Mouse (Mus musculus): ENCODE data around the gene Gtf3c1.
A peak's percentile ranks its signal among the peaks of the same experiment; 100 is the strongest.

The Gtf3c1 gene

DNA sequence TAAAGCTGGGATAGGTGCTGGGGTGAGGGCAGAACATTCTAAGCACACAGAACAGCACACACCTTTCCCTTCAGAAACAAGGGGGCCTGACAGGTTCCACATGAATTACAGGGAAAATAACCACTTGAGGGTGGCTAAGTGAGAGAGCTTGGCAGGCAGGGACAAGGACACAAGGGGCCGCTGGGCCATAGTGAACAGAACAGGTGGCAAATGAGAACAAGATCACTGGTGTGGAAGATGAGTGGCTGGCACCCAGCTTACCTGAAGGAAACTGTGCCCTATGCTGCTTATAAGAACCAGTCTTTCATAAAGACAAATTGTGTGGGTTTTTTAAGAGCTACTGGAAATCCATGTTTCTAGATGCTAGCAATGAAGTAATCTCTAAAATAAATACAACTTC is 4.8 kb downstream of the Gtf3c1 start:
- no peak for DNase-seq

- DNase-seq: peak in 1 of 2 experiments; percentile 5
Observed at GRCm38 (mm10) chr7:125694056-125694455, 13.5 kb downstream of the Gtf3c1 start.

GRCm38 (mm10) chr7:125690516-125690915 is 17.1 kb downstream of the Gtf3c1 start:
- DNase-seq: peak in 1 of 2 experiments; percentile 14

DNA sequence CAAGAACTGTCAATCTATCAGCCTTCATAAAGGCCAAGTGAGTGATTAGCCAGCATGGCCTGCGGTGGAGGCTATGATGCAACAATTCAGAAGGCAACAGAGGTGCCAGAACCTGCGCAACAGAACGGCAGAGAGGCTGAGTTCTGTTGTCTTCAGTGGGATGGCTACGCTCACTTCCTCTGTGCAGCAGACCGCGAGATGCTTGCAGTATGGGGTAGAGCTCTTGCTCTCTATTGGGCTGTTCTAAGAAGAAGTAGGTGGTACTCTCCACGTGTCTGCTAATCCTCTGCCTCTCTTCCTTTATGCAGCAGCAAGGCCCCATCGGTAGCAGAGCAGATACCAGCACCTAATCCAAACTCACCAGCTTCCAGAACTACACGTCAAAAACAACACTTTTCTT is 27.6 kb downstream of the Gtf3c1 start:
- no peak for DNase-seq

DNA sequence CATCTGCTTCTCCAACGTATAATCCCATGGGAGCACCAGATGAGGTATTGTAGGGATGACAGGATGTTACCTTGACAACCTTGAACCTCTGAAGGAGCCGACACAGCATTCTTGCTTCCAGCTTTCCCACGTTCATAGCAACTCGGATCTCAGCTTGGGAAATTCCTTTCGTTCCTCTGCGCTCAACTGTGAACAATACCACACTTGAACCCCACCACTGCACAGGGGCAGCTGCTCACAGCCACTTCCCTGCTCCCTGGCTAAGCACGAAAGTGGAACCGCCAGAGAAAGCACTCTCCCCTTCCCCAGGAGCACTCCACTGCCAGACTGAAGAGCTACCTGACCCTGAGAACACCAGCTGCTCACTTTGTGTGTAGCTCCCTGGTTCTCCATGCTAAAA is 28.8 kb downstream of the Gtf3c1 start:
- peak in 1 of 2 experiments; percentile 34 for DNase-seq

- DNase-seq: peak in 1 of 2 experiments; percentile 56
Observed at GRCm38 (mm10) chr7:125674916-125675315, 32.7 kb downstream of the Gtf3c1 start.

- DNase-seq: no peak
Observed at GRCm38 (mm10) chr7:125671396-125671795, 36.2 kb downstream of the Gtf3c1 start.

- no peak for DNase-seq
Observed at GRCm38 (mm10) chr7:125670865-125671264, 36.7 kb downstream of the Gtf3c1 start.

- no peak for DNase-seq
Observed at GRCm38 (mm10) chr7:125663654-125664053, 43.9 kb downstream of the Gtf3c1 start.

- DNase-seq: no peak
Observed at GRCm38 (mm10) chr7:125657511-125657910, 50.1 kb downstream of the Gtf3c1 start.

DNA sequence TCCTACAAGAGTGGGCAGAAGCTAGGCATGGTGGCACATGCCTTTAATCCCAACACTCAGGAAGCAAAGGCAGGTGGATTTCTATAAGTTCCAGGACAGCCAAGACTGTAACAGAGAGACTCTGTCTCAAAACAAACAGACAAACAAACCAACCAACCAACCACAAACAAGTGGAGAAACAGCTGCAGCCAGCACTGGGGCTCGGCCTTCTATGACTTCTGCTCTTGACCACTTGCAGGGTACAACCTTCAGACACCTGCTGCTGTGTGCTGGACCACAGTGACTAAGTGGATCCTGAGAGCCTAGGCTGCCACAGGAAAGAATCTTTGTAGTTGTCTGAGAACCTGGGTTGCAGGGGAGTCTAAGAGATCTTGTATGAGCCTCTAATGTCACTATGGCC is 58.6 kb downstream of the Gtf3c1 start:
- DNase-seq: no peak

DNA sequence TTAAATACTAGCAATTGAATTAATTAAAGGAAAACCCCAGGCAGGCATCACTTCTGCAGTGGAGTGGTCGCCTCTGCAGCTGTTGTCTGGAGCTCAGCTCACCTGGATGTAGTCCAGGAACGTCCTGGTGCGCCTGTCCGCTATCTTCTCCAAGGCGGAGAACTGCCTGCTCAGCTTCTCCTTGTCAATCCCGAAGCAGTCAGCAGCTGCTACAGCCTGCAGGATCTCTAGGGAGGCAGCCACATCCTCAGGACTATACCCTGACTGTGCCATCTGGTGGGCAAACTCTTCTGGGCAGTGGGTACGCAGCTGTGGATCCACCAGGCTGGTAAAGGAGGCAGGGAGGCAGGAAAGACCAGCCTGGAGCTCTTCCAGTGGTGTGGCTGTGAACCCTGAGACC is 62.2 kb downstream of the Gtf3c1 start:
- DNase-seq: no peak

DNA sequence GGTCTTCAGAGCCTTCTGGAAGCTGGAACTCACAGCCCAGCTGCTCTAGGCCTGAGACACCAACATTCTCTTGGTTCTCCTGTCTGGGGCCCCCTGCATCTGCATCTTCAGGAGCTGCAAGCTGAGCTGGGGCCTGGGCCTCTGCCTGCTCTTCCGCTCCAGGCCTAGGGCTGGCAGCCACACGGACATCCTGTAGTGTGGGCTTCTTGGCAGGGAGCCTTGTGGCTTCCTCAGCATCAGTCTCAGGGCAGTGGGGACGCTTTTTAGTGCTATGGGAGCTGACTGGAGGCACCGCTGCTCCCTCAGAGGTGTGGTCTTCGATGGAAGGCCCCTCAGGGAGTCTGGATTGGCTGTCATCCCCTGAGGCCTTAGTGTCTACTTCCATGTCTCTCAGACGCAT is 63.7 kb downstream of the Gtf3c1 start:
- peak in 1 of 2 experiments; percentile 65 for DNase-seq

- DNase-seq: peak; percentile 72 to 76
Observed at GRCm38 (mm10) chr7:125638870-125639386, 68.7 kb downstream of the Gtf3c1 start.

DNA sequence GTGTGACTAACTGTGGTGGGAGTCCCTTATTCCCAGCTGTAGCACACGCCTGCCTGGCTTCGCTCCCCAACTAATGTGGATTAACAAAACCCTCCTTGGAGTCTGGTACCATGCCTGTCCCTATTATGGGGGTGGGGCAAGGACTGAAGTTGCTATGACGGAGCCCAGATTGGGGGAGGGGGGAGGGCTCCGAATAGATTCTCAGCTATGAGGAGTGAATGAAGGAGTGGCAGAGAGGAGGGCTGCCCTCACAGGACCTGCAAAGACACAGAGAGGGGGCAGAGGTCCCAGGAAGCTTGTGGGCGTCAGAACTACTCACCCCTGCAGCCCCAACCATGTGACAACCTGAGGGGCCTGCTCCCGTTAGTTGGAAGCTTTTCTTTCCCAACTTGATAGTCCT is 69.2 kb downstream of the Gtf3c1 start:
- no peak for DNase-seq

DNA sequence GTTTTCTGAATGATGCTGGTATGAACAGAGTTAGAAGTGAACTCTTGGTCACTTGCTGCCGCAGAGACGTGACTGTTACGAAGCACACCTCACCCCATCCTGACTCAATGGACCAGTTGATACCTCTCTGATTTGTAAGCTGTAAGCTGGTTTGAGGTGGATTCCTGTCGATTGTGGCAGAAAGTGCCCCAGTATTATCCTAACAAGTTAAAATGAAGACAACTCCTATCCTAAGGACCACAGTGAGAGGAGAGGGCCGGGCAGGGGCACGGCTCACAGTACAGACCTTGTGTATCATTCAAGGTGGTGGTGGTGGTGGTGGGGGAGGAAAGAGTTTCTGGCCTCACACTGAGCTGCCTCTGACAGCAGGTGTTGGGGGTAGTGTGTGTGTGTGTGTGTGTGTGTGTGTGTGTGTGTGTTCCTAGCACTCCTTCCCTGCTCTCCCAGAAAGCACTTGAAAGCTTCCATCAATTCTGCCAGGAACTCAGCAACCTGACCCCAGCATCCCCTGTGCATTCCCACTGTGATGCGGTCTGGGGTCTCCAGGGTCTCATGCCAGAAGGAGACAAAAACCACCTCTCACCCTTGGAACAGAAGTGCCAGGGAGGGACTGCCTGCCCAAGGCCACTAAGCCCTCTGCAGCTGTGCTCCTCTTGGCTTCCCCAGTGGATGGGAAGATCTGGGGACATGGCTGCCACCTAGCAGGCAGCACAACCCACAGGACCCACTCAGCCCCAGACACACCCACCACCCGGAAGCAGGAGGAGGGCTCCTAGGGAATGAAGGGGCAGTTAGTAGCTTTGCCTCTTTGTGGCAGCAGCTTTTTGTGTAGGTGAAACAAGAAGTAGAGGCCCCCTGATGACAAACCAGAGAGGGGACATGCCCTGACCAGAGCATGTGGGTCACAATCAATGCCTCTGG is 70.1 kb downstream of the Gtf3c1 start:
- DNase-seq: no peak

GRCm38 (mm10) chr7:125630989-125631388 is 76.6 kb downstream of the Gtf3c1 start:
- DNase-seq: no peak

- peak; percentile 42 to 66 for DNase-seq
Observed at GRCm38 (mm10) chr7:125630317-125630716, 77.3 kb downstream of the Gtf3c1 start.

DNA sequence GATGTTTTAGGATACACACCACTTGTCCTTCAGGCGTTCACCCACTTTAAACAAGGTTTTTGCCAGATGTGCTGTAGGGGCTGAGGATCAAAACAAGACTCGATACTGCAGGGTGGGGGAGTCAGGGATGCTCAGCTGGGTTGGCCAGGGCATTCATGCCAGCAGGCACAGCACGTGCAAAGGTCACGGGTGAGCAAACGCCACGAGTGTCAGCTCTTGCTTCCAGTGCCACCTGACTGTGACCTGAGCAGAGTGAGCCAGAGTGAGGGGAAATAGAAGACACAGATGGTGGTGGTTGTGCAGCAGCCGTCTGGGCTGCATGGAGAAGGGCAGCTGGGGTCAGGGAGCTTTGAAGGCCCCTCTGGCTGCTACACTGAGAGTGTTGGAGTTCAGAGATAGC is 81.8 kb downstream of the Gtf3c1 start:
- DNase-seq: no peak

DNA sequence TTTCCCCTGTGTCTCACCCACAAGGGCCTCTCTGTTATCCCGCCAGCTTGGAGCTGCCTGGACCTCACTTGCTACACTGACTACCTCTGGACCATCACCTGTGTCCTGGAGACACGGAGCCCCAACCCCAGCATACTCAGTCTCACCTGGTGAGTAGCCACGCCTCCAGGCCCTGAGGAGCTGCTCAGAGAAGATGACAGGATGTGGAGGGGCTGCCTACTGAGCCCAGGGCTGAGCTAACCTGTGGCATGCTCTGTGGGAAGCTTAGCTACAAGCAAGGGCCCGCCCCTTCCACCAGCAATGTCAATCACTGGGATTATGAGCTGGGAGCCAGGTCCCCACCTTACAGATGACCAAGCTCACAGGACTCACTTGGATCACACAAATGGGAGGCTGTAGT is 82.4 kb downstream of the Gtf3c1 start:
- DNase-seq: no peak

- DNase-seq: peak; percentile 23 to 48
Observed at GRCm38 (mm10) chr7:125622741-125623685, 84.6 kb downstream of the Gtf3c1 start.

DNA sequence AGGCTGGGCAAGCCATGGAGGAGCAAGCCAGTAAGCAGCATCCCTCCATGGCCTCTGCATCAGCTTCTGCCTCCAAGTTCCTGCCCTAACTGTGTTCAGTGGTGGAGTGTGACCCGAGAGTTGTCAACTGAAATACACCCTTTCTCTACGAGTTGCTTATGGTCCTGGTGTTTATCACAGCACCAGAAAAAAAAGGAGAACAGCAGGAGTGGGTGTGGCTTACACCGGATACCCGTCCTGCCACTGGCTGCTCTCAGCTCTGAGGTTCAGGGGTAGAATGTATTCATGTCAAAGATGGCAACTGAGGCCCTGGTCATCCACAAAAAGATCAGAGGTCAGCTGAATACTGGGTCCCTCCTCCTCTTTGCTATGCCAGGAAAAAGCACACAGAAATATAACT is 87.5 kb downstream of the Gtf3c1 start:
- no peak for DNase-seq

- DNase-seq: peak in 1 of 2 experiments; percentile 12
Observed at GRCm38 (mm10) chr7:125618016-125618415, 89.6 kb downstream of the Gtf3c1 start.
